Comparison of ENCODE assay signal across 10 mouse cellular contexts in the genomic region with DNA sequence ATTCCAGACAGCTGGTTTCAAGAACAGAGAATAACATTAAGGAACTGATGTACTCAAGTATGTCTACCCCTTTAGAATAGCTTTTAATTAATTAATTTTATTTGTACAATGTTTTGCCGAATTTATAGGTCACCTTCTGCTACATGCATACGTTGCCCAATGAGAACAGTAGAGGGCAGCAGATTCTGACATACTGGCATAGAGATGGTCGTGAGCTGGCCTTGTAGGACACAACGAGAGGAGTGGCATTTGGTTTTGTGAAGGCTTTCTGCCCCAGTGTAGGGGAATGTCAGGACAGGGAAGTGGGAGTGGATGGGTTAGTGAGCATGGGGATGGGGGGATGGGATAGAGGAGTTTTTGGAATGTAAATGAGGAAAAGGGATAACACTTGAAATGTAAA. TPM values are rescaled to one million over a fixed set of nuclear protein-coding genes. Genes with fewer than 3 reads are reported as not detected.
DNase-seq lines count a peak whose midpoint lies in the region; ATAC-seq and TF ChIP-seq lines count a peak whose summit lies in the region.
"Had no signal": no experiment of that assay in that cellular context is flagged by ENCODE, and none has a peak within 500 bp of the region (broad histone marks: within the 10 kb centered on the region; RNA-seq: fewer than 3 reads in every experiment).

No protein-coding gene starts in this region.

- ATAC-seq in hindbrain, embryonic 11.5 days (ENCODE audit: low FRiP score) = no peak
- no peak for ATAC-seq in hindbrain, embryonic 13.5 days (ENCODE audit: low FRiP score)
- 0 out of 2 replicates have a peak, but pooled peaks have one; percentile 49 for ATAC-seq in midbrain, postnatal 0 days (ENCODE audit: low FRiP score)
- ATAC-seq in CD4-positive, CD25-positive, alpha-beta regulatory T cell, adult 4 months = no peak

- no peak overlapping the region for H3K27ac ChIP-seq in hindbrain, embryonic 11.5 days (ENCODE audit: low read depth, low read length)
- no peak overlapping the region for H3K27ac ChIP-seq in hindbrain, embryonic 13.5 days
- no peak overlapping the region for H3K27ac ChIP-seq in embryonic facial prominence, embryonic 10.5 days (replicated peaks)
- H3K27ac ChIP-seq in midbrain, postnatal 0 days (ENCODE audit: low read depth, low read length) = no peak overlapping the region
- H3K27ac ChIP-seq: heart, embryonic 15.5 days; midbrain, embryonic 12.5 days had no signal

- no peak overlapping the region for H3K4me3 ChIP-seq in hindbrain, embryonic 11.5 days (ENCODE audit: low read depth, low read length)
- no peak overlapping the region for H3K4me3 ChIP-seq in hindbrain, embryonic 13.5 days
- H3K4me3 ChIP-seq in embryonic facial prominence, embryonic 10.5 days = no peak overlapping the region
- H3K4me3 ChIP-seq in midbrain, postnatal 0 days (ENCODE audit: low read depth, low read length) = no peak overlapping the region
- H3K4me3 ChIP-seq: heart, embryonic 15.5 days; midbrain, embryonic 12.5 days had no signal

- peak; percentile 71 for TF ChIP-seq CTCF in midbrain, postnatal 0 days (IDR thresholded peaks at IDR 0.05)

- WGBS in hindbrain, embryonic 11.5 days = 16% methylated on average over 4 of the region's 4 CpGs
- WGBS in hindbrain, embryonic 13.5 days = 13% methylated on average over 4 of the region's 4 CpGs
- WGBS in embryonic facial prominence, embryonic 10.5 days = 21% methylated on average over 4 of the region's 4 CpGs
- 10% methylated on average over 4 of the region's 4 CpGs for WGBS in midbrain, postnatal 0 days

- no peaks in the 10 kb centered on the region for H3K36me3 ChIP-seq in hindbrain, embryonic 11.5 days (ENCODE audit: control insufficient read depth, insufficient read depth, low read length)
- H3K36me3 ChIP-seq in hindbrain, embryonic 13.5 days = no peaks in the 10 kb centered on the region
- H3K36me3 ChIP-seq in embryonic facial prominence, embryonic 10.5 days (replicated peaks) = no peaks in the 10 kb centered on the region
- no peaks in the 10 kb centered on the region for H3K36me3 ChIP-seq in midbrain, postnatal 0 days (ENCODE audit: insufficient read depth, low read length)
- H3K36me3 ChIP-seq: heart, embryonic 15.5 days; midbrain, embryonic 12.5 days had no signal

- H3K9me3 ChIP-seq in hindbrain, embryonic 11.5 days (ENCODE audit: control insufficient read depth, low read length) = no peaks in the 10 kb centered on the region
- no peaks in the 10 kb centered on the region for H3K9me3 ChIP-seq in hindbrain, embryonic 13.5 days
- no peaks in the 10 kb centered on the region for H3K9me3 ChIP-seq in embryonic facial prominence, embryonic 10.5 days
- no peaks in the 10 kb centered on the region for H3K9me3 ChIP-seq in midbrain, postnatal 0 days (ENCODE audit: low read length)
- H3K9me3 ChIP-seq: heart, embryonic 15.5 days; midbrain, embryonic 12.5 days had no signal

- no peaks in the 10 kb centered on the region for H3K4me1 ChIP-seq in hindbrain, embryonic 11.5 days (replicated peaks; ENCODE audit: control insufficient read depth, insufficient read depth, low read length)
- H3K4me1 ChIP-seq in hindbrain, embryonic 13.5 days (replicated peaks) = no peaks in the 10 kb centered on the region
- no peaks in the 10 kb centered on the region for H3K4me1 ChIP-seq in embryonic facial prominence, embryonic 10.5 days
- H3K4me1 ChIP-seq in midbrain, postnatal 0 days (ENCODE audit: insufficient read depth, low read length) = no peaks in the 10 kb centered on the region
- H3K4me1 ChIP-seq: heart, embryonic 15.5 days; midbrain, embryonic 12.5 days had no signal

- H3K27me3 ChIP-seq in hindbrain, embryonic 11.5 days (ENCODE audit: control insufficient read depth, insufficient read depth, low read length) = no peaks in the 10 kb centered on the region
- H3K27me3 ChIP-seq in hindbrain, embryonic 13.5 days = no peaks in the 10 kb centered on the region
- H3K27me3 ChIP-seq in embryonic facial prominence, embryonic 10.5 days (replicated peaks; ENCODE audit: low read depth, poor library complexity, severe bottlenecking) = no peaks in the 10 kb centered on the region
- H3K27me3 ChIP-seq in midbrain, postnatal 0 days (ENCODE audit: insufficient read depth, low read length) = no peaks in the 10 kb centered on the region
- H3K27me3 ChIP-seq: heart, embryonic 15.5 days; midbrain, embryonic 12.5 days had no signal

- DNase-seq in hindbrain, embryonic 11.5 days (ENCODE audit: low spot score) = peak; percentile 51
- DNase-seq in right cerebral cortex, postnatal 10 days (ENCODE audit: low spot score in 2 of 2) = peak; percentile 31 to 36
- DNase-seq in right cerebral cortex, postnatal 25 days = no peak
- peak; percentile 22 for DNase-seq in embryonic facial prominence, embryonic 10.5 days (ENCODE audit: low spot score)
- peak; percentile 65 for DNase-seq in midbrain, postnatal 0 days (ENCODE audit: low spot score)
- no peak for DNase-seq in natural killer cell, adult 2 months (ENCODE audit: low spot score in 2 of 2)

- no peak overlapping the region for H3K9ac ChIP-seq in hindbrain, embryonic 11.5 days (ENCODE audit: low read depth, low read length)
- no peak overlapping the region for H3K9ac ChIP-seq in hindbrain, embryonic 13.5 days
- H3K9ac ChIP-seq in midbrain, postnatal 0 days (replicated peaks; ENCODE audit: low read length, poor library complexity, severe bottlenecking) = no peak overlapping the region
- H3K9ac ChIP-seq: heart, embryonic 15.5 days; midbrain, embryonic 12.5 days had no signal

- H3K4me2 ChIP-seq in hindbrain, embryonic 11.5 days (replicated peaks; ENCODE audit: low read depth, low read length) = no peak overlapping the region
- H3K4me2 ChIP-seq in hindbrain, embryonic 13.5 days = no peak overlapping the region
- no peak overlapping the region for H3K4me2 ChIP-seq in midbrain, postnatal 0 days (ENCODE audit: low read depth, low read length, poor library complexity, severe bottlenecking)
- H3K4me2 ChIP-seq: heart, embryonic 15.5 days; midbrain, embryonic 12.5 days had no signal

RNA-seq across cellular contexts. Expression of gene Armh4, which starts 18.3 kb away (rescaled TPM):
- 44.7 and 45.6 TPM in 2 replicates for polyA plus RNA-seq in hindbrain, embryonic 11.5 days (2014; fragmentation: Nextera tagmentation; extraction: Ambion mirVana)
- polyA plus RNA-seq in hindbrain, embryonic 13.5 days (2015; fragmentation: Nextera tagmentation; extraction: Ambion mirVana) = 37.9 and 38.9 TPM in 2 replicates
- 18.8 and 22.8 TPM in 2 replicates for polyA plus RNA-seq in embryonic facial prominence, embryonic 10.5 days (2016; fragmentation: Nextera tagmentation; extraction: Ambion mirVana)
- 23.3 and 24.6 TPM in 2 replicates for total RNA-seq in midbrain, postnatal 0 days (2014; rRNA removed)
- 17.9 and 18.1 TPM in 2 replicates for polyA plus RNA-seq in midbrain, postnatal 0 days (2015; fragmentation: Nextera tagmentation; extraction: Ambion mirVana)
- polyA plus RNA-seq in CD4-positive, CD25-positive, alpha-beta regulatory T cell, adult 4 months (2017; shearing (Covaris generic)) = not detected

Comparison
In these comparisons a context has a peak if more than half of its experiments do, and no peak if none do; other contexts are left out.
1. DNase-seq: peak in hindbrain, embryonic 11.5 days (single experiment), right cerebral cortex, postnatal 10 days (2 of 2), embryonic facial prominence, embryonic 10.5 days (single experiment) and midbrain, postnatal 0 days (single experiment); none in right cerebral cortex, postnatal 25 days (single experiment) and natural killer cell, adult 2 months (0 of 2).
2. RNA of gene Armh4, which starts 18.3 kb away (polyA plus RNA-seq): 44.7 to 45.6 TPM in hindbrain, embryonic 11.5 days, 37.9 to 38.9 TPM in hindbrain, embryonic 13.5 days, 18.8 to 22.8 TPM in embryonic facial prominence, embryonic 10.5 days and 17.9 to 18.1 TPM in midbrain, postnatal 0 days; not detected in CD4-positive, CD25-positive, alpha-beta regulatory T cell, adult 4 months; every median in the first group is over 10 times any median in the second.